15 mouse cellular contexts compared by ENCODE assay signal in the genomic region with DNA sequence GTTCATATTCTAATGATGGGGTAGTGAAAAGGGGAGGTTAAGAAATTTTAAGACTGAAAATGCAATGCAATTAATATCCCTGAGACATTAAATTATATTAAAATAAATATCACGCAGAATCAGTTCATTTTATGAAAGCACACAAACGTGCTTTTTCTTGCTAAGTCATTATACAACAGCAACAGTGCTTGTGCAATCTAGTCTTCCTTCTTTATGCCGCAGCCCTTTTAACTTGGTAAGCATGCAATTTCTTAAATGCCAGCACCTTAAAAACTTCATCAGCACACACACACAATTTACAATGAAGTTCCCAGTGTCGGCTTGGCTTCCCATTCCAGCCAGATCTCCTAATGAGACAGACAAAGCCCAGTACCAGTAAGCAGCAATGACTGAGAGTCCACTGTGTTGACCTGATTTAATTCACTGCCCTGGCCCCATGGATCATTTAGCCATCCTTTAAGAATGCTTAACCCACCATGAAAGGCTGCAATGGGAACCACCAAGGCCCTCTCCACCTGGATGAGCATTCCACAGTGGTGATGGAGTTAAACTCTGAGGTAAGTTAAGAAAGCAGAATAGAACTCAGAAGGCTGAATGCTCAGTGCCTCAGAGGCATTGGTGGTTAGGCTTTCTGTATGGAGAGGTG. TPM values are rescaled to one million over a fixed set of nuclear protein-coding genes. Genes with fewer than 3 reads are reported as not detected.
DNase-seq lines count a peak whose midpoint lies in the region; ATAC-seq and TF ChIP-seq lines count a peak whose summit lies in the region.
"Had no signal": no experiment of that assay in that cellular context is flagged by ENCODE, and none has a peak within 500 bp of the region (broad histone marks: within the 10 kb centered on the region; RNA-seq: fewer than 3 reads in every experiment).

No protein-coding gene starts in this region.

- no peak overlapping the region for H3K4me2 ChIP-seq in kidney, embryonic 15.5 days
- no peak overlapping the region for H3K4me2 ChIP-seq in forebrain, embryonic 11.5 days (ENCODE audit: low read depth, low read length, severe bottlenecking)
- H3K4me2 ChIP-seq in liver, embryonic 12.5 days: no peak overlapping the region
- H3K4me2 ChIP-seq: embryonic facial prominence, embryonic 15.5 days; heart, embryonic 13.5 days; lung, embryonic 14.5 days; stomach, embryonic 15.5 days had no signal

- H3K9ac ChIP-seq in kidney, embryonic 15.5 days: no peak overlapping the region
- no peak overlapping the region for H3K9ac ChIP-seq in forebrain, embryonic 11.5 days (ENCODE audit: low read length)
- H3K9ac ChIP-seq in liver, embryonic 12.5 days: no peak overlapping the region
- H3K9ac ChIP-seq: embryonic facial prominence, embryonic 15.5 days; heart, embryonic 13.5 days; lung, embryonic 14.5 days; stomach, embryonic 15.5 days had no signal

- H3K27me3 ChIP-seq in kidney, embryonic 15.5 days: no peaks in the 10 kb centered on the region
- H3K27me3 ChIP-seq in forebrain, embryonic 11.5 days (ENCODE audit: control insufficient read depth, insufficient read depth, low read length): no peaks in the 10 kb centered on the region; the same call in 1 of the 2 replicates
- no peaks in the 10 kb centered on the region for H3K27me3 ChIP-seq in cerebellum, adult 2 months (ENCODE audit: control insufficient read depth, insufficient read depth, low read length)
- no peaks in the 10 kb centered on the region for H3K27me3 ChIP-seq in liver, embryonic 12.5 days (replicated peaks)
- H3K27me3 ChIP-seq: embryonic facial prominence, embryonic 15.5 days; heart, embryonic 13.5 days; stomach, embryonic 15.5 days had no signal

- H3K9me3 ChIP-seq in kidney, embryonic 15.5 days (replicated peaks): no peaks in the 10 kb centered on the region
- no peaks in the 10 kb centered on the region for H3K9me3 ChIP-seq in forebrain, embryonic 11.5 days (ENCODE audit: control insufficient read depth, low read length)
- no peaks in the 10 kb centered on the region for H3K9me3 ChIP-seq in liver, embryonic 12.5 days (replicated peaks)
- H3K9me3 ChIP-seq: embryonic facial prominence, embryonic 15.5 days; heart, embryonic 13.5 days; stomach, embryonic 15.5 days had no signal

- no peak for DNase-seq in kidney, adult 8-10 months
- DNase-seq in Muller cell, postnatal 12 days (ENCODE audit: inconsistent ontology term): peak; percentile 91
- peak; percentile 75 for DNase-seq in forebrain, embryonic 11.5 days (ENCODE audit: low spot score)
- DNase-seq in spleen, postnatal 10 days (ENCODE audit: low spot score in 2 of 2): no peak
- no peak for DNase-seq in cerebellum, adult 2 months
- DNase-seq: adrenal gland, postnatal 10 days; cerebellum, adult 11 months; kidney, postnatal 36 days; lung, embryonic 14.5 days had no signal

- peaks cover 17% of the 10 kb centered on the region for H3K4me1 ChIP-seq in kidney, embryonic 15.5 days
- peaks cover 16% of the 10 kb centered on the region for H3K4me1 ChIP-seq in forebrain, embryonic 11.5 days (replicated peaks; ENCODE audit: control insufficient read depth, insufficient read depth, low read length)
- no peaks in the 10 kb centered on the region for H3K4me1 ChIP-seq in cerebellum, adult 2 months (ENCODE audit: control insufficient read depth, insufficient read depth, low read length)
- H3K4me1 ChIP-seq in liver, embryonic 12.5 days: no peaks in the 10 kb centered on the region
- H3K4me1 ChIP-seq: stomach, embryonic 15.5 days had no signal

- 0 out of 2 replicates have a peak, but pooled peaks have one; percentile 46 for ATAC-seq in kidney, embryonic 15.5 days (replicated peaks; ENCODE audit: low FRiP score)
- peak; percentile 81 for ATAC-seq in forebrain, embryonic 11.5 days (replicated peaks; ENCODE audit: low FRiP score)
- ATAC-seq in monocyte, adult 5-6 weeks (replicated peaks; ENCODE audit: insufficient number of reproducible peaks, low FRiP score, low TSS enrichment, poor library complexity, severe bottlenecking): 0 out of 2 replicates have a peak, but pooled peaks have one; percentile 35
- ATAC-seq in liver, embryonic 12.5 days: no peak

- no peak overlapping the region for H3K4me3 ChIP-seq in kidney, embryonic 15.5 days (replicated peaks)
- no peak overlapping the region for H3K4me3 ChIP-seq in forebrain, embryonic 11.5 days (ENCODE audit: low read depth, low read length)
- H3K4me3 ChIP-seq in cerebellum, adult 2 months (replicated peaks; ENCODE audit: insufficient read depth, low read depth, low read length): no peak overlapping the region
- no peak overlapping the region for H3K4me3 ChIP-seq in liver, embryonic 12.5 days
- H3K4me3 ChIP-seq: embryonic facial prominence, embryonic 15.5 days; heart, embryonic 13.5 days; stomach, embryonic 15.5 days had no signal

- TF ChIP-seq CTCF in cerebellum, adult 2 months (IDR thresholded peaks at IDR 0.05; ENCODE audit: borderline replicate concordance, insufficient read depth, low read depth, low read length): no peak

- TF ChIP-seq POLR2A in cerebellum, adult 2 months (IDR thresholded peaks at IDR 0.05; ENCODE audit: borderline replicate concordance, insufficient read depth, low read length): no peak

- no peak overlapping the region for H3K27ac ChIP-seq in kidney, embryonic 15.5 days
- peak overlapping the region; percentile 9; the same call in 1 of the 2 replicates for H3K27ac ChIP-seq in forebrain, embryonic 11.5 days (ENCODE audit: low read depth, low read length)
- H3K27ac ChIP-seq in cerebellum, adult 2 months (ENCODE audit: insufficient read depth, low read length): no peak overlapping the region
- H3K27ac ChIP-seq in liver, embryonic 12.5 days: no peak overlapping the region
- H3K27ac ChIP-seq: embryonic facial prominence, embryonic 15.5 days; heart, embryonic 13.5 days; stomach, embryonic 15.5 days had no signal

- H3K36me3 ChIP-seq in kidney, embryonic 15.5 days: peaks cover 4% of the 10 kb centered on the region
- no peaks in the 10 kb centered on the region for H3K36me3 ChIP-seq in forebrain, embryonic 11.5 days (ENCODE audit: control insufficient read depth, insufficient read depth, low read length)
- no peaks in the 10 kb centered on the region for H3K36me3 ChIP-seq in liver, embryonic 12.5 days
- H3K36me3 ChIP-seq: embryonic facial prominence, embryonic 15.5 days; heart, embryonic 13.5 days; stomach, embryonic 15.5 days had no signal

- WGBS in kidney, embryonic 15.5 days: 82% methylated on average over 4 of the region's 4 CpGs
- 18% methylated on average over 4 of the region's 4 CpGs for WGBS in forebrain, embryonic 11.5 days
- 89% methylated on average over 4 of the region's 4 CpGs for WGBS in cerebellum, adult 2 months
- WGBS in liver, embryonic 12.5 days (ENCODE audit: insufficient replicate concordance): 75% methylated on average over 4 of the region's 4 CpGs

RNA-seq across cellular contexts. Expression of gene Tle4, which starts 32.3 kb away (rescaled TPM):
- polyA plus RNA-seq in kidney, embryonic 15.5 days (2015; fragmentation: Nextera tagmentation; extraction: Ambion mirVana): 15.0 and 15.4 TPM in 2 replicates
- 44.7 and 46.4 TPM in 2 replicates for polyA plus RNA-seq in forebrain, embryonic 11.5 days (2014; fragmentation: Nextera tagmentation; extraction: Ambion mirVana)
- 35.3 to 55.7 TPM (median 35.6 TPM) in 3 replicates for total RNA-seq in monocyte, adult 5-6 weeks (2017)
- polyA plus RNA-seq in cerebellum, adult 2 months (2012; rRNA removed): 16.1 and 16.3 TPM in 2 replicates
- polyA plus RNA-seq in liver, embryonic 12.5 days (2016; fragmentation: Nextera tagmentation; extraction: Ambion mirVana): 9.4 and 9.7 TPM in 2 replicates

Comparison
In these comparisons a context has a peak if more than half of its experiments do, and no peak if none do; other contexts are left out.
1. DNase-seq: peak in Muller cell, postnatal 12 days (single experiment) and forebrain, embryonic 11.5 days (single experiment); none in kidney, adult 8-10 months (0 of 2), spleen, postnatal 10 days (0 of 2) and cerebellum, adult 2 months (0 of 2).